Mouse (Mus musculus) forebrain, embryonic 10.5 days (tissue): ENCODE data around the gene C1ql4. TPM values are rescaled to one million over a fixed set of nuclear protein-coding genes. Genes with fewer than 3 reads are reported as not detected.
A peak's percentile ranks its signal among the peaks of the same experiment; 100 is the strongest.

Source experiments
- DNase-seq: peaks from one replicate; pipeline ENCODE4 v3.0.0-alpha.2; 2017; ENCODE audit warnings: low spot score; ENCODE audit errors: extremely low spot score
- H3K27ac ChIP-seq: fragments of 300-500 bp; sonication (generic); 2 replicates; pipeline ENCODE4 v1.5.1; 2016; ENCODE audit warnings: mild to moderate bottlenecking
- H3K27me3 ChIP-seq: fragments of 300-500 bp; sonication (generic); 2 replicates; pipeline ENCODE4 v1.6.1; 2016; ENCODE audit warnings: mild to moderate bottlenecking; ENCODE audit not compliant: poor library complexity, severe bottlenecking
- H3K36me3 ChIP-seq: fragments of 300-500 bp; sonication (generic); replicated peaks from 2 replicates; pipeline ENCODE4 v1.6.1; 2016; ENCODE audit warnings: mild to moderate bottlenecking, moderate library complexity
- H3K4me1 ChIP-seq: fragments of 300-500 bp; sonication (generic); 2 replicates; pipeline ENCODE4 v1.6.1; 2016
- H3K4me3 ChIP-seq: fragments of 300-500 bp; sonication (generic); 2 replicates; pipeline ENCODE4 v1.5.1; 2016; ENCODE audit warnings: mild to moderate bottlenecking, moderate library complexity
- H3K9me3 ChIP-seq: fragments of 300-500 bp; sonication (generic); 2 replicates; pipeline ENCODE4 v1.6.1; 2016; ENCODE audit warnings: mild to moderate bottlenecking, moderate library complexity
- WGBS: fragments of 180-500 bp; shearing (Covaris S2); methylation state at CpG from one replicate; pipeline ENCODE4 v1.1.7; 2016; 5-methylcytosine and 5-hydroxymethylcytosine counted together
- polyA plus RNA-seq: library from polyadenylated mRNA; unstranded; fragments of >200 nt; fragmentation: Nextera tagmentation; extraction: Ambion mirVana; gene quantifications from 2 replicates; pipeline ENCODE4 v1.2.1, GENCODE M21; 2016

The C1ql4 gene
- 0.12 TPM in 1 of 2 replicates, not detected in the other for polyA plus RNA-seq

DNA sequence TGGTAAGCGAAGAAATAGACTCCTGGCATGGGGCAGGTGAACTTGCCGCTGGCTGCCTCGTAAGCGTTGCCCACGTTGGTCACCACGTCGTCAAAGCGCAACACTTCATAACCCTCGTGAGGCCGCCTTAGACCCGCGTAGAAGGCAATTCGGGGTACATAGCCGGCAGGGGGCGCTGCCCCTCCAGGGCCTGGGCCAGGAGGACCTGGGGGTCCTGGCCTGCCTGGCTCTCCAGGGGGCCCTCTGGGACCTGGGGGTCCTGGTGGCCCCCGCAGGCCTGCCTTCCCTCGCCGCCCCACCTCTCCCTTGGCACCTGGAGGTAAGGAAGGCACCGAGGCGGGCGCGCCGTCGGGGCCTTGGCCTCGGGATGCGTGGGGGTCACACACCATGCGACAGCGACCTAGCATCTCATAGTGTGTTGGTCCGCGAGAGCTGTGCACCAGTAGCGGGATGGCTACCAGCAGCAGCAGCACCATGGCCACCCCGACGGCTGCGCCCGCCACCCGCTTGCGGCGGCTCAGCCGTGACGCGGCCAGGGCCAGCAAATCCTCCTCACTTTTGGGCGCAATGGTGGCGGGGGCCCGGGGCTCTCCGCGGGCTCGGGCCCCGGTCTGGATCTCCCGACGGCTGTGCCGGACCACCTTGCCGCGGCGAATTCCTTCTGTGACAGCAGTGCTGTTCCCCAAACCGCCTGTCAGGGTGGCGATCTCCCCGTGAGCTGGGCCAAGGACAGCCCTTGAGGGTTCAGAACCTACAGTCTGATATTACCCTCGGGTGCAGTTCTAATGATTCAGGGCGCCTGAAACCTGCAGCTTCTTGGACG is at the start of gene C1ql4:
C1ql4 (minus strand) TSS at position 565 of the 823 bp plus-strand sequence.
- 7% methylated on average over 60 of the region's 60 CpGs for WGBS
- Histone ChIP-seq H3K27me3 (peaks cover 100% of the 10 kb centered on the region), H3K27ac (peak within 1 kb of the TSS; percentile 62), H3K4me3 (peak within 1 kb of the TSS; percentile 40), H3K36me3 (peaks cover 15% of the 10 kb centered on the region), H3K9me3 (no peaks in the 10 kb centered on the region; the same call in 1 of the 2 replicates), H3K4me1 (peaks cover 52% of the 10 kb centered on the region)
- DNase-seq: no peak

- H3K9me3 ChIP-seq: no peaks in the 10 kb centered on the region
- no peak for DNase-seq
- peaks cover 47% of the 10 kb centered on the region for H3K4me1 ChIP-seq
- 69% methylated on average over 22 of the region's 22 CpGs for WGBS
- peak overlapping the region; percentile 8; the same call in 1 of the 2 replicates for H3K4me3 ChIP-seq
- peaks cover 1% of the 10 kb centered on the region; the same call in 1 of the 2 replicates for H3K27me3 ChIP-seq
- peaks cover 51% of the 10 kb centered on the region for H3K36me3 ChIP-seq
- peak overlapping the region; percentile 77 for H3K27ac ChIP-seq
Observed at GRCm38 (mm10) chr15:99129956-99130910, 42.6 kb upstream of the C1ql4 start.

GRCm38 (mm10) chr15:99129441-99129840 is 41.8 kb upstream of the C1ql4 start:
- no peak for DNase-seq
- H3K9me3 ChIP-seq: no peaks in the 10 kb centered on the region
- H3K4me1 ChIP-seq: peaks cover 47% of the 10 kb centered on the region
- 41% methylated on average over 11 of the region's 11 CpGs for WGBS
- peaks cover 8% of the 10 kb centered on the region; the same call in 1 of the 2 replicates for H3K27me3 ChIP-seq
- peak overlapping the region; percentile 8; the same call in 1 of the 2 replicates for H3K4me3 ChIP-seq
- peak overlapping the region; percentile 77 for H3K27ac ChIP-seq
- H3K36me3 ChIP-seq: peaks cover 47% of the 10 kb centered on the region

DNA sequence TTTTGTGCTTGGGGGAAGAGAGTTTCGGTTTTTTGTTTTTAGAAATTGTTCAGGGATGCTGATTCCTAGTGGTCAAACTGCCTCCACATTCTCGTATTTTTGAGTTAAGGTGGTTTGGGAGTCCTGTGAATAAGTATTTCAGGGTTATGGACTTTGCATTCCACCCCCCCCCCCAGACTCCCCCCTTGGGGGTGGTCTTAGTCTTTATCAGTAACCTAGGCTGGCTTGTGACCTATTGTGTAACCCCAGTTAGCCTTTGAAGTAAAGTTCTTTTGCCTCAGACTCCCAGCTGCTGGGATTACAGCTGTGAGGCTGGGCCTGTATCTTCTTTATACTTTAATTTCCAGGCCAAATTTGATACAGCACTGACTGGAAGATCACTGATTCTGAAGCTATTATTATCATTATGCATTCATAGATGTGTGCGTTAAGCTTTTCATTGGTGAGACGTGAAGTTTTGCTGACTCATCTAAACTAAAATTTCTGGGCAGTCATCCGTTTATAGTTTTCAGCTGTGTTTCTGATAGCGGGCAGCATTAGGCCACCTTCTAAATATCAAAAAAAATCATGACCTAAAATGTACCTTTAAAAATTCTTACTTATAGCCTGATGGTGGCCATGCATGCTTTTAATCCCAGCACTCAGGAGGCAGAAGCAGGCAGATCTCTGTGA is 40.4 kb upstream of the C1ql4 start:
- no peak for DNase-seq
- no peaks in the 10 kb centered on the region for H3K9me3 ChIP-seq
- H3K4me3 ChIP-seq: peak overlapping the region; percentile 86
- peaks cover 33% of the 10 kb centered on the region for H3K36me3 ChIP-seq
- peaks cover 47% of the 10 kb centered on the region for H3K4me1 ChIP-seq
- peak overlapping the region; percentile 98 for H3K27ac ChIP-seq
- WGBS: 71% methylated on average over 6 of the region's 6 CpGs
- H3K27me3 ChIP-seq: peaks cover 8% of the 10 kb centered on the region; the same call in 1 of the 2 replicates

DNA sequence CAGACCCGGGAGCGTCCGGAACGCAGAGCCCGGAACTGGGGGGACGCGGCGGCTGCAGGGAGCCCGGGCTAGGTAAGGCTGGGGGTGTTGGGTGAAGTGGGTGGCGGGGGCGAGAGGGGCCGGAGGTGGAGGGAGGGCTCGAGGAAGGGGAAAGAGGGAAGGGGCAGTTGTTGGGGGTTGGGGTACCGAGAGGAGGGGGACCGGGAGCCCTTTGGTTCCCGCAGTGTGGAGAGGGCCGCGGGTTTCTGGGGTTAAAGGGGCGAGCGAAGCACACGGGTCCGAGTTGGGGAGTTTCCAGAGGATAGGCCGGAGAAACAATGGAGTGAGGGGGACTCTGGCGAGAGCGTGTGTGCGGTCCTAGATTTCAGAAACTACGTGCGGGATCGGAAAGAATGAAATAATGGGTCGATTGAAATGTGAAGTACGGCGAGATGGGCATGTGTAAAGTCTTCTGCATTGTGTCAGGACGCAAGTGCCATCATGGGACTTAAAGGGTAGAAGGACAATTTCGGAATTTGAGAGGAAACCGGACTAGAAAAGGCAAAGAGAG is 39.3 kb upstream of the C1ql4 start:
- Histone ChIP-seq H3K36me3 (peaks cover 22% of the 10 kb centered on the region; the same call in 1 of the 2 replicates), H3K9me3 (no peaks in the 10 kb centered on the region), H3K27ac (peak overlapping the region; percentile 98), H3K4me3 (peak overlapping the region; percentile 86), H3K4me1 (peaks cover 47% of the 10 kb centered on the region), H3K27me3 (peaks cover 8% of the 10 kb centered on the region; the same call in 1 of the 2 replicates)
- DNase-seq: no peak
- 1% methylated on average over 35 of the region's 35 CpGs for WGBS

DNA sequence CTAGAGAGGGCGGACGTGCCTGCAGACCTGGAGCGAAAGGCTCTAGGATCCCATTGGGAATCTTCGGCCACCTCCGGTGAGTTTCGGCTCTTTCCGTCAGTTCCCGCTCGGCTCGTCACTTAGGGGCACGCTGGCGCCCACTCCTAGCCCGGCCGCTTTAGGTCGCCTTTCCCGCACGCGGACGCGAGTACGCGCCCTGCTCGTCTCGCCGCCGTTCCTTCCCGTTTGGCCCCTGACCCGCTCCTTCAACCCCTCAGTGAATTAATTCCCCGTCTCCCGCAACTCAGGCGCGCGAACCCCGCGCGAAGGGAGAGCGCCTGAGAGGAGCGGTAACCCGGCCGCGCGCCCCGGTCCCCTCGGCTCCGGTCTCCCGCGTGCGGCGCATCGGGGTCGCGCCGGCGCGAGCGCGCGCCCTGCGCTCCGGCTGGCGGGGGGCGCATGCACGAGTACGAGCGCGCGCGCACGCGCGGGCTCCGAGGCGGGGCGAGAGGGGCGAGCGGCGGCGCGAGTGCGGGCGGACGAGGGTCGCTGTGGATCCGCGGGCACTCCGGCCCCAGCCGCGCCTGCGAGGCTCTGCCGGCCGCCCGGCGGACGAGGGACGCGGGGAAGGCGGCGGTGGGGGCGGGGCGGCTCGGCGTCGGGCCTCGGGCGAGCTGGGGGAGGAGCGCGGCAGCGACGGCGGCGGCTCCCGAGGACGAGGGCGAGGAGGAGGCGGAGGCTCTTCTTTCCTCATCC is 38.6 kb upstream of the C1ql4 start:
- peak; percentile 95 for DNase-seq
- Histone ChIP-seq H3K27ac (peak overlapping the region; percentile 98), H3K27me3 (peaks cover 12% of the 10 kb centered on the region; the same call in 1 of the 2 replicates), H3K4me1 (peaks cover 45% of the 10 kb centered on the region), H3K9me3 (no peaks in the 10 kb centered on the region), H3K36me3 (peaks cover 15% of the 10 kb centered on the region; the same call in 1 of the 2 replicates), H3K4me3 (peak overlapping the region; percentile 86)
- WGBS: under 1% methylated on average over 114 of the region's 115 CpGs

DNA sequence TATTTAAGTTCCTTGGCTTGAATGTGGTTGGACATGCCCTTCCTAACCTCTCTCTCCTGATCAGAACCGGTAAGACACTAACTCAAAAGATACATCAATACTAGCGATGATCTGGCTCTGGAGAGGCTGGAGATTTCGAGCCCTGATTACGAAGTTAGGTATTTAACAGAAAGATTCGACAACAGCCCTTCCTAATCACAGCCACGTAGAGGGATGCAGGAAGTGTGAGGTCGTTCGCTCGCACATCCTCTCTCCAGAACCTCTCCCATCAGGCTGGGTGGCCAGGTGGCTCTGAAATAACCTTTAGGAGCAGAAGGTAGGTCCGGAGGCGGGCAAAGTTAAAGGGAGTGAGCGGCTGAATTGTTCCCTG is 38.1 kb upstream of the C1ql4 start, which contains the start of gene Spats2:
Spats2 (plus strand) TSS at position 206 of the 370 bp plus-strand sequence.
- Histone ChIP-seq H3K36me3 (peaks cover 15% of the 10 kb centered on the region; the same call in 1 of the 2 replicates), H3K27me3 (peaks cover 17% of the 10 kb centered on the region; the same call in 1 of the 2 replicates), H3K4me3 (peak within 1 kb of the TSS; percentile 86), H3K9me3 (no peaks in the 10 kb centered on the region), H3K4me1 (peaks cover 45% of the 10 kb centered on the region), H3K27ac (peak within 1 kb of the TSS; percentile 98)
- DNase-seq: no peak
- 1% methylated on average over 12 of the region's 12 CpGs for WGBS

DNA sequence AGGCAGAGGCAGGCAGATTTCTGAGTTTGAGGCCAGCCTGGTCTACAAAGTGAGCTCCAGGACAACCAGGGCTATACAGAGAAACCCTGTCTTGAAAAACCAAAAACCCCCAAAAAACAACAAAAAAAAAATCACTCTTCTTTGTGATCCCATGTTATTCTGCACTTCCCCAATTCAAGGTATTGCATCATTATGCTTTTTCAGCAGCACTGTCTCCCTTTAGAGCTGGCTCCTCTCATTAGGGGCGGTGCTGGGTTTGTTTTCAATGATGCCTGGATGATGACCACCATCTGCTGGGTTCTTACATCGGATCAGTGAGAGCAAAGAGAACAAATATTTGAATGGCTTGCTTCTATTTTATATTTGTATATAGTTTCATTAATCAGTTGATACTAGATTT is 35.0 kb upstream of the C1ql4 start:
- no peaks in the 10 kb centered on the region for H3K36me3 ChIP-seq
- no peak overlapping the region for H3K4me3 ChIP-seq
- 83% methylated on average over 2 of the region's 2 CpGs for WGBS
- H3K27me3 ChIP-seq: peaks cover 24% of the 10 kb centered on the region; the same call in 1 of the 2 replicates
- H3K4me1 ChIP-seq: peaks cover 23% of the 10 kb centered on the region
- H3K9me3 ChIP-seq: no peaks in the 10 kb centered on the region
- DNase-seq: no peak
- H3K27ac ChIP-seq: no peak overlapping the region

DNA sequence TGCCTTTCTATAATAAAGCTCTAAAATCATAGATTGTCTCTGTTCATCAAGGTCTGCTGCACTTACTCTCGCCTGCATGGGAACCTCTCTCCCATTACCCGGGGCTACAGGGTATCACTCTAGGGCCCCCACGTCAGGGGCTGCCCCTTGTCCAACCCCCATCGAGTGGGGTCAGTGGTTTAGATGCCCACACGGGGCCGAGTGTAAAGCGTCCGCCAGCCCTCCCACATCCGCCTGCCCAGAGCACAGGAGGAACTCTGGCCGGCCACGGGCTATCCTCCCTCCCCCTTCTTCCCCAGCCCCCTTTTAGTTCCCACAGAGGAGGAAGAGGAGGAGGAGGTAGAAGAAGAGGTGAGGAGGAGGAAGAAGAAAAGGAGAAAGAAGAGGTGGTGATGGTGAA is 33.2 kb upstream of the C1ql4 start:
- 19% methylated on average over 11 of the region's 11 CpGs for WGBS
- H3K4me3 ChIP-seq: no peak overlapping the region
- no peak for DNase-seq

GRCm38 (mm10) chr15:99116539-99116938 is 28.9 kb upstream of the C1ql4 start:
- Histone ChIP-seq H3K27me3 (peaks cover 21% of the 10 kb centered on the region; the same call in 1 of the 2 replicates), H3K9me3 (no peaks in the 10 kb centered on the region), H3K4me3 (no peak overlapping the region), H3K27ac (no peak overlapping the region), H3K36me3 (no peaks in the 10 kb centered on the region), H3K4me1 (peaks cover 22% of the 10 kb centered on the region)
- DNase-seq: no peak
- WGBS: 60% methylated on average over 11 of the region's 11 CpGs

More for the DNA sequence above, 33.2 kb upstream of the C1ql4 start:
- peak overlapping the region; percentile 60 for H3K27ac ChIP-seq
- H3K9me3 ChIP-seq: no peaks in the 10 kb centered on the region
- no peaks in the 10 kb centered on the region for H3K36me3 ChIP-seq
- peaks cover 18% of the 10 kb centered on the region for H3K4me1 ChIP-seq
- H3K27me3 ChIP-seq: peaks cover 24% of the 10 kb centered on the region; the same call in 1 of the 2 replicates

- Histone ChIP-seq H3K36me3 (no peaks in the 10 kb centered on the region), H3K27ac (0 out of 2 replicates have a peak overlapping the region, but pooled peaks have one; percentile 11), H3K4me1 (peaks cover 9% of the 10 kb centered on the region; the same call in 1 of the 2 replicates), H3K4me3 (no peak overlapping the region), H3K9me3 (no peaks in the 10 kb centered on the region), H3K27me3 (0 out of 2 replicates have a peak, but pooled peaks cover 10% of the 10 kb centered on the region)
- no peak for DNase-seq
- 88% methylated on average over 7 of the region's 7 CpGs for WGBS
Observed at GRCm38 (mm10) chr15:99115065-99115423, 27.4 kb upstream of the C1ql4 start.
